Mouse (Mus musculus): ENCODE data around the gene Fcgr3. TPM values are rescaled to one million over a fixed set of nuclear protein-coding genes. Genes with fewer than 3 reads are reported as not detected.

Gene Fcgr3
- polyA plus RNA-seq, 1 experiment from 2014 or later = 29.8 TPM

GRCm38 (mm10) chr1:171018737-171019136, 46.0 kb downstream of the Fcgr3 start, which contains the start of gene Fcgr4:
Gene Fcgr4 (plus strand): TSS chr1:171018920.
- Histone ChIP-seq H3K27ac (ENCODE audit: low read depth, low read length) (no peak within 1 kb of the TSS), H3K4me1 (replicated peaks; ENCODE audit: control insufficient read depth, insufficient read depth, low read length) (no peaks in the 10 kb centered on the region; the same call in 1 of the 2 replicates), H3K9me3 (ENCODE audit: control insufficient read depth, low read length) (no peaks in the 10 kb centered on the region), H3K4me2 (no peak within 1 kb of the TSS), H3K27me3 (replicated peaks; ENCODE audit: control insufficient read depth, insufficient read depth, low read length) (no peaks in the 10 kb centered on the region), H3K4me3 (ENCODE audit: low read depth, low read length) (no peak within 1 kb of the TSS), H3K36me3 (ENCODE audit: control insufficient read depth, insufficient read depth, low read length) (no peaks in the 10 kb centered on the region), H3K9ac (ENCODE audit: low read depth, low read length) (no peak within 1 kb of the TSS)
- no peak for DNase-seq (ENCODE audit: low spot score)
- whole genome bisulfite sequencing = 54% methylated on average over 2 of the region's 2 CpGs
- no peak for ATAC-seq (replicated peaks; ENCODE audit: low FRiP score)

DNA sequence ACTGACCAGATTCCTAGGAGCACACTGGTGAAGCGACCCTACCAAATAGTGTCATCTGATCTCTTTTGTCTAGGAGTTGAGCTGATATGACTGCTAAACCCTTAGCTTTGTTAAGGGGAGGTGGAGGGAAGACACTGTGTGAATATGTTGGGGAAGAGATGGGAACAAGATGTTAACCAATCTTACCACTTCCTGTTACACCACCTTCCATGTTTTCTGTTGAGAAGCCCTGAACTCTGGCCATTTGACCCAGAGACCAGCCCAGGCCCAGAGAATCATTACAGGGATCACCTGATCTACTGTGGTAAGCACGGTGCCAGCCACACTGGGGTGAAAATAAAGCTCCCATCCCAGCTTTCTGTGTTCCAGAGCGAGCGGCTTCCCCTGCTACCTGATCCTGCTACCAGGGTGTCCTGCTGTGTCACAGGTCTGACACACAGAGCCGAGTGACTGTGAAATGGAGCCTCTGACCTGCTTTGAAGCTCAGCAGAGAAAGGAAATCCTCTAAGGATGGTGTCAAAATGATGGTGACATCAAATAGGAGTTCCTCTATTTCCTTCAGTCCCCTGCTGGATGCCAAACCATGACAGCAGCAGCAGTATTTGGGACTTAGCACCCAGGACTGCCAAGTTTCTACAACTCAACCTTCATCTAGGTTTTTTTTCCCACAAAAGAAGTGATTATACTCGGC, 47.1 kb downstream of the Fcgr3 start:
- no peak overlapping the region for H3K4me2 ChIP-seq

GRCm38 (mm10) chr1:171016676-171017356, 47.9 kb downstream of the Fcgr3 start:
- H3K36me3 ChIP-seq (ENCODE audit: control insufficient read depth, insufficient read depth, low read length) = no peaks in the 10 kb centered on the region
- WGBS = 55% methylated on average over 6 of the region's 6 CpGs
- no peaks in the 10 kb centered on the region for H3K27me3 ChIP-seq (replicated peaks; ENCODE audit: control insufficient read depth, insufficient read depth, low read length)
- no peak overlapping the region for H3K9ac ChIP-seq (ENCODE audit: low read depth, low read length)
- H3K4me3 ChIP-seq (ENCODE audit: low read depth, low read length) = no peak overlapping the region
- no peak overlapping the region for H3K27ac ChIP-seq (ENCODE audit: low read depth, low read length)
- no peak overlapping the region for H3K4me2 ChIP-seq
- H3K4me1 ChIP-seq (replicated peaks; ENCODE audit: control insufficient read depth, insufficient read depth, low read length) = no peaks in the 10 kb centered on the region; the same call in 1 of the 2 replicates
- no peak for ATAC-seq (replicated peaks; ENCODE audit: low FRiP score)
- no peaks in the 10 kb centered on the region for H3K9me3 ChIP-seq (ENCODE audit: control insufficient read depth, low read length)
- no peak for DNase-seq (ENCODE audit: low spot score)

More for the DNA sequence above, 47.1 kb downstream of the Fcgr3 start:
- ATAC-seq (replicated peaks; ENCODE audit: low FRiP score) (no peak), DNase-seq (ENCODE audit: low spot score) (no peak)
- no peak overlapping the region for H3K27ac ChIP-seq (ENCODE audit: low read depth, low read length)
- H3K4me1 ChIP-seq (replicated peaks; ENCODE audit: control insufficient read depth, insufficient read depth, low read length) = no peaks in the 10 kb centered on the region; the same call in 1 of the 2 replicates
- H3K27me3 ChIP-seq (replicated peaks; ENCODE audit: control insufficient read depth, insufficient read depth, low read length) = no peaks in the 10 kb centered on the region
- no peak overlapping the region for H3K4me3 ChIP-seq (ENCODE audit: low read depth, low read length)
- no peaks in the 10 kb centered on the region for H3K9me3 ChIP-seq (ENCODE audit: control insufficient read depth, low read length)
- H3K36me3 ChIP-seq (ENCODE audit: control insufficient read depth, insufficient read depth, low read length) = no peaks in the 10 kb centered on the region
- no peak overlapping the region for H3K9ac ChIP-seq (ENCODE audit: low read depth, low read length)
- 44% methylated on average over 6 of the region's 6 CpGs for WGBS

DNA sequence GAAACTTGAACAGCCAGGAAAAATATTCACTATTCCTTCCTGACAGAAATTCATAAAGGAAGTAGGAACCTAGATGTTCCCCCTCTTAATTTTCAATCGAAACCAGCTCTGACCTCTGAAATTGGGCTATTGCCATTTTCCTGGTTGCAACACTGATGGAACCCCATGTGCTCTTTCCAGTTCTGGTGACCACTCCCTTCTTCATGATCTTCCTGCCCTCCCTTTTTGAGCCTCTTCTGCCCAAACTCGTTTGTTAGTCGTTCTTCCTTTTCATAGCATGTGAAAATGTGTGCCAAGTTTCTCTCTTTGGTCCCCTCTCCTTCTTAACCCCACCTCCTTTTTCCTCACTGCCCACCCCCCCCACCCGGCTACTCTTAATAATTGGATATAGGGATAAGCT, 53.0 kb downstream of the Fcgr3 start:
- DNase-seq (ENCODE audit: low spot score) (no peak), ATAC-seq (replicated peaks; ENCODE audit: low FRiP score) (no peak)
- Histone ChIP-seq H3K36me3 (ENCODE audit: control insufficient read depth, insufficient read depth, low read length) (no peaks in the 10 kb centered on the region), H3K27me3 (replicated peaks; ENCODE audit: control insufficient read depth, insufficient read depth, low read length) (no peaks in the 10 kb centered on the region), H3K27ac (ENCODE audit: low read depth, low read length) (no peak overlapping the region), H3K4me3 (ENCODE audit: low read depth, low read length) (no peak overlapping the region), H3K9ac (ENCODE audit: low read depth, low read length) (no peak overlapping the region), H3K4me2 (no peak overlapping the region), H3K4me1 (replicated peaks; ENCODE audit: control insufficient read depth, insufficient read depth, low read length) (no peaks in the 10 kb centered on the region), H3K9me3 (ENCODE audit: control insufficient read depth, low read length) (peaks cover 2% of the 10 kb centered on the region; the same call in 1 of the 2 replicates)
- 77% methylated on average over 4 of the region's 4 CpGs for WGBS

DNA sequence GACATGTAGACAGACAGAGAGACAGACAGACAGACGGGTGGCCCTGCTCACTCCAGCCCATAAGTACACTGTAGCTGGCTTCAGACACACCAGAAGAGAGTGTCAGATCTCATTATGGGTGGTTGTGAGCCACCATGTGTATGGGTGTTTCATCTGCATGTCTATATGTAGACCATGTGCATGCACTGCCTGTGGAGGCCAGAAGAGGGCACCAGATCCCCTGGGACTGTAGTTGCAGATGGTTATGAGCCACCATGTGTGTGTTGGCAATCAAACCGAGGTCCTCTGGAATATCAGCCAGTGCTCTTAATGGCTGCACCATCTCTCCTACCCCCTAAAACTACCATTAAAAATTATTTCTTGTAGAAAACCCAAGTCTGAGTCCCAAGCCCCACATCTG, 57.8 kb downstream of the Fcgr3 start:
- Histone ChIP-seq H3K4me1 (replicated peaks; ENCODE audit: control insufficient read depth, insufficient read depth, low read length) (no peaks in the 10 kb centered on the region), H3K9me3 (ENCODE audit: control insufficient read depth, low read length) (peaks cover 2% of the 10 kb centered on the region; the same call in 1 of the 2 replicates), H3K27me3 (replicated peaks; ENCODE audit: control insufficient read depth, insufficient read depth, low read length) (no peaks in the 10 kb centered on the region), H3K36me3 (ENCODE audit: control insufficient read depth, insufficient read depth, low read length) (no peaks in the 10 kb centered on the region), H3K9ac (ENCODE audit: low read depth, low read length) (no peak overlapping the region), H3K4me3 (ENCODE audit: low read depth, low read length) (no peak overlapping the region), H3K4me2 (no peak overlapping the region), H3K27ac (ENCODE audit: low read depth, low read length) (no peak overlapping the region)
- WGBS = 84% methylated on average over 2 of the region's 2 CpGs
- ATAC-seq (replicated peaks; ENCODE audit: low FRiP score) (no peak), DNase-seq (ENCODE audit: low spot score) (no peak)

GRCm38 (mm10) chr1:171006335-171006734, 58.4 kb downstream of the Fcgr3 start:
- Histone ChIP-seq H3K9me3 (ENCODE audit: control insufficient read depth, low read length) (peaks cover 2% of the 10 kb centered on the region; the same call in 1 of the 2 replicates), H3K4me1 (replicated peaks; ENCODE audit: control insufficient read depth, insufficient read depth, low read length) (no peaks in the 10 kb centered on the region), H3K4me2 (no peak overlapping the region), H3K27ac (ENCODE audit: low read depth, low read length) (no peak overlapping the region), H3K27me3 (replicated peaks; ENCODE audit: control insufficient read depth, insufficient read depth, low read length) (no peaks in the 10 kb centered on the region), H3K4me3 (ENCODE audit: low read depth, low read length) (no peak overlapping the region), H3K36me3 (ENCODE audit: control insufficient read depth, insufficient read depth, low read length) (no peaks in the 10 kb centered on the region), H3K9ac (ENCODE audit: low read depth, low read length) (no peak overlapping the region)
- WGBS = 73% methylated on average over 4 of the region's 4 CpGs
- DNase-seq (ENCODE audit: low spot score) (no peak), ATAC-seq (replicated peaks; ENCODE audit: low FRiP score) (no peak)

- no peaks in the 10 kb centered on the region for H3K27me3 ChIP-seq (replicated peaks; ENCODE audit: control insufficient read depth, insufficient read depth, low read length)
- DNase-seq (ENCODE audit: low spot score) = no peak
- no peak overlapping the region for H3K4me2 ChIP-seq
These were observed 59.1 kb downstream of the Fcgr3 start for GRCm38 (mm10) chr1:171005586-171005985.

GRCm38 (mm10) chr1:171005081-171005480, 59.7 kb downstream of the Fcgr3 start:
- H3K27ac ChIP-seq (ENCODE audit: low read depth, low read length) = no peak overlapping the region
- no peak for ATAC-seq (replicated peaks; ENCODE audit: low FRiP score)
- H3K4me3 ChIP-seq (ENCODE audit: low read depth, low read length) = no peak overlapping the region
- H3K36me3 ChIP-seq (ENCODE audit: control insufficient read depth, insufficient read depth, low read length) = no peaks in the 10 kb centered on the region
- no peaks in the 10 kb centered on the region for H3K27me3 ChIP-seq (replicated peaks; ENCODE audit: control insufficient read depth, insufficient read depth, low read length)
- H3K9ac ChIP-seq (ENCODE audit: low read depth, low read length) = no peak overlapping the region
- no peak overlapping the region for H3K4me2 ChIP-seq
- 65% methylated on average over 6 of the region's 6 CpGs for WGBS
- DNase-seq (ENCODE audit: low spot score) = no peak
- peaks cover 1% of the 10 kb centered on the region; the same call in 1 of the 2 replicates for H3K9me3 ChIP-seq (ENCODE audit: control insufficient read depth, low read length)
- no peaks in the 10 kb centered on the region for H3K4me1 ChIP-seq (replicated peaks; ENCODE audit: control insufficient read depth, insufficient read depth, low read length)

More at GRCm38 (mm10) chr1:171005586-171005985, 59.1 kb downstream of the Fcgr3 start:
- Histone ChIP-seq H3K9ac (ENCODE audit: low read depth, low read length) (no peak overlapping the region), H3K36me3 (ENCODE audit: control insufficient read depth, insufficient read depth, low read length) (no peaks in the 10 kb centered on the region), H3K27ac (ENCODE audit: low read depth, low read length) (no peak overlapping the region), H3K4me3 (ENCODE audit: low read depth, low read length) (no peak overlapping the region), H3K9me3 (ENCODE audit: control insufficient read depth, low read length) (peaks cover 2% of the 10 kb centered on the region; the same call in 1 of the 2 replicates), H3K4me1 (replicated peaks; ENCODE audit: control insufficient read depth, insufficient read depth, low read length) (no peaks in the 10 kb centered on the region)
- no peak for ATAC-seq (replicated peaks; ENCODE audit: low FRiP score)

Data from liver, embryonic 11.5 days (tissue).